Mouse (Mus musculus): ENCODE data around the gene Plekhb1. TPM values are rescaled to one million over a fixed set of nuclear protein-coding genes. Genes with fewer than 3 reads are reported as not detected.

The Plekhb1 gene
- polyA plus RNA-seq, 1 experiment from 2014 or later = 17.5 TPM

DNA sequence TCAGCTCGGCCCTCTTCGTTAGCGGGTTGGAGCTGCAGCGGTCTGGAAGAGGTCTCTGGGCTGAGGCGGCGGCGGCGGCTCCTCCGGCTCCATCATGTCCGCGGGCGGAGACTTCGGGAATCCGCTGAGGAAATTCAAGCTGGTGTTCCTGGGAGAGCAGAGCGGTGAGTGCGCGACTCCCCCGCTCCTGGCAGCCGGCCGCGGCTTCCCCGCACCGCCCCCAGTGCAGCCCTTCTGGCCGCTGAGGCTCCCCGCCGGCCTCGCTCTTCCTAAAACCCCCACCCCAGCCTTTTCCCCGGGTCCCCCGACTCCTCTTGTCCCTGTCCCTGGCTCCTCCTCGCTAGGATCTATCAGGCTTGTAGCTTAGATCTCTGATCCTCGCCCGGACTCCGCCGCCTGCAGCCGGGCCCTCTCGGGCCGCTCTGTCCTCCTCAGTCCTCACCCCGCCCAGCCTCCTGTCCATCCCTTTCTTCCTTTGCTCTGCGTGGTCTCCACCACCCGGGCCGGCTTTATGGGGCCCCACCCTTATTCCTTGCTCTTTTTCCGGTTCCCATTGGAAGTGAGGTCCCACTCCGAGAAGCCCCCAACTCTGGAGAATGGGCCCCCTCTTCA is 54.0 kb downstream of the Plekhb1 start, which contains the start of gene Mrpl48:
Gene Mrpl48, minus strand, starts transcription at position 172 of the 612 bp plus-strand sequence.
- Histone ChIP-seq H3K4me2 (peak within 1 kb of the TSS; percentile 70), H3K4me1 (replicated peaks) (peaks cover 23% of the 10 kb centered on the region), H3K27ac (replicated peaks) (peak within 1 kb of the TSS; percentile 99), H3K9me3 (no peaks in the 10 kb centered on the region), H3K4me3 (peak within 1 kb of the TSS; percentile 84), H3K9ac (peak within 1 kb of the TSS; percentile 99), H3K36me3 (no peaks in the 10 kb centered on the region), H3K27me3 (0 out of 2 replicates have a peak, but pooled peaks cover 5% of the 10 kb centered on the region)
- WGBS = 0% methylated on average over 42 of the region's 43 CpGs
- ATAC-seq (ENCODE audit: low FRiP score, low read depth) = peak; percentile 8; the same call in 1 of the 2 replicates

DNA sequence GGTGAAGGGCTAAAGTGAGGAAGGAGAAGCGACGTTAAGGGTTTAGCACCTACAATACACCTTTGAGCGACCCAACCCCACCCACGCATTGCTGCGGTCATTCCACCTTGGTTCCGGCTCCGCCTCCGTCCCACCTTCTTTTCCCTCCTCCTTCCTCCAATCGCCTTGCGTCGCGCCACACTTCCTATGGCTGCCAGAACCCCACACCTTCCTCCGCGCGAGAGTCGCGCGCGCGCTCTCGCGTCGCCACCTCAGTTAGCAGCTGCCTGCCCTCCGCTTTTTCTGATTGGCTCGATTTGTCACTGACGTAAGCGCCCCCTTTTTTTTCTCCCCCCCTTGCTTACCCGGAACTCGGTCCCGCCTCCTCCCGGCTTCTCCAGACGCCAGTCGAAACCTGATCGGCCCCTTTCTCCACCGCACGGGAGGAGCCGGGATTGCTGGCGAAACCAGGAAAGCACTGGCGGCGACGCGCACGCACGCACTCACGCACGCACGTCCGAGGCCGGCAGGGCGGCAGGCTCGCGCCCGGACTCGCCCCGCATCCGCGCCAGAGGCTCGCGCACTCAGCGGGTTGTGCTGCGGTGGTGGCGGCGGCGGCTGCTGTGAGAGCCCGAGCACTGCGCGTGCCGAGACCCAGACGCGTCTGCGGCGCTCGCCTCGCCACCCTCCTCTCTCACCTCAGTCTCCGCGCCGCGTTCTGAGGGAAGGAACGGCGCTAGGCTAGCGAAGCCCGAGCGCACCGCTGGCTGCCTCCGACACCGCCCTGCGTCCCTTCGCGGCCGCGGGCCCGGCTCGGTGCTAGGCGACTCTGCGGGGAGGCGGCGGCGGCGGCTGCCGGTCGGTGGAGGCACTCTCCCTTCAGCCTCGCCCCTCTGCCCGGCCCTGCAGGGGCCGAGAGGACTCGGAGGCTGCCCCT is 54.7 kb downstream of the Plekhb1 start, which contains the start of gene Rab6a:
Gene Rab6a, plus strand, starts transcription at position 197 of the 916 bp plus-strand sequence.
- H3K4me3 ChIP-seq = peak within 1 kb of the TSS; percentile 84
- peak; percentile 98 for ATAC-seq (ENCODE audit: low FRiP score, low read depth)
- WGBS = under 1% methylated on average over 99 of the region's 105 CpGs
- H3K27me3 ChIP-seq = 0 out of 2 replicates have a peak, but pooled peaks cover 5% of the 10 kb centered on the region
- no peaks in the 10 kb centered on the region for H3K9me3 ChIP-seq
- H3K9ac ChIP-seq = peak within 1 kb of the TSS; percentile 99
- peak within 1 kb of the TSS; percentile 99 for H3K27ac ChIP-seq (replicated peaks)
- H3K4me2 ChIP-seq = peak within 1 kb of the TSS; percentile 70
- no peaks in the 10 kb centered on the region for H3K36me3 ChIP-seq
- H3K4me1 ChIP-seq (replicated peaks) = peaks cover 21% of the 10 kb centered on the region

DNA sequence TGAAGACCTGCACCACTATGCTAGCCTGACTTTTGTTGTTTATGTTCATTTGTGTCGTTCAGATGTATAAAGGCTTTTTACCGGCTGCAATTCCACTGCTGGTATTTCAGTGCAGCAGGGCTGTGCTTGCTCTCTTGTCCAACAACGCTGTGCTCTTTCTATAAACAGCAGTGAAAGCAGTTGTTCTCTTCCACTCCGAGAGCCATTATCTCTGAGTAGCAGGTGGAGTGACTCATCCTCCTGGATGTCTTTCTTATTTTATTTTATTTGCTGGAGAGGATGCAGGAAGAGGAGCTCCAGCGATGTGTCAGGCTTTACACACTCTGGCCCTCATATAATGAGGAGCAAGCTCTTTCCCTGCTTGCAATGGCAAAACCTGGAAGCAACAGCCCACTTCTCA is 62.0 kb downstream of the Plekhb1 start:
- no peak for ATAC-seq (ENCODE audit: low FRiP score, low read depth)
- Histone ChIP-seq H3K4me2 (no peak overlapping the region), H3K9me3 (no peaks in the 10 kb centered on the region), H3K4me3 (no peak overlapping the region), H3K4me1 (replicated peaks) (no peaks in the 10 kb centered on the region), H3K9ac (no peak overlapping the region), H3K27me3 (0 out of 2 replicates have a peak, but pooled peaks cover 5% of the 10 kb centered on the region), H3K27ac (replicated peaks) (no peak overlapping the region), H3K36me3 (no peaks in the 10 kb centered on the region)
- WGBS = 88% methylated on average over 5 of the region's 5 CpGs

DNA sequence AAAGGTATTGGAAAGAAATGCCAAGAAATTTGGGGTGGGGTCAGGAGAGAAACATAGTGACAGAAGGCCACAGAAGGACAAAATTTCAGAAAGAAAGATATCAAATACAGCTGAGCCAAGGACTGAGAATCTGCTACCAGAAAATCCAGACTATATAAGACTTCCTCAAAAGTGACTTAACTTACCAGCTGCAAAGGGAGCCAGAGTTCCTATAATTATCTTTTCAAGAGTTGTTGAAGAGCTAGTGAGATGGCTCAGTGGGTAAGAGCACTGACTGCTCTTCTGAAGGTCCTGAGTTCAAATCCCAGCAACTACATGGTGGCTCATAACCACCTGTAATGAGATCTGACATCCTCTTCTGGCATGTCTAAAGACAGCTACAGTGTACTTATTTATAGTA is 68.9 kb downstream of the Plekhb1 start:
- no peak for ATAC-seq (ENCODE audit: low FRiP score, low read depth)

More for the DNA sequence above, 68.9 kb downstream of the Plekhb1 start:
- Histone ChIP-seq H3K4me1 (replicated peaks) (0 out of 2 replicates have a peak, but pooled peaks cover 3% of the 10 kb centered on the region), H3K9ac (no peak overlapping the region), H3K36me3 (no peaks in the 10 kb centered on the region), H3K27ac (replicated peaks) (no peak overlapping the region), H3K9me3 (no peaks in the 10 kb centered on the region), H3K27me3 (no peaks in the 10 kb centered on the region), H3K4me3 (no peak overlapping the region), H3K4me2 (no peak overlapping the region)

Other genes with a start within 250 kb of the Plekhb1 start
- gene Ucp3, start 189.4 kb downstream of the Plekhb1 start, polyA plus RNA-seq (2015; fragmentation: Nextera tagmentation; extraction: Ambion mirVana) = not detected in 2 replicates
- 77.4 and 81.8 TPM in 2 replicates for gene Ucp2, start 169.1 kb downstream of the Plekhb1 start, polyA plus RNA-seq (2015; fragmentation: Nextera tagmentation; extraction: Ambion mirVana)
- gene Dnajb13, start 147.5 kb downstream of the Plekhb1 start, polyA plus RNA-seq (2015; fragmentation: Nextera tagmentation; extraction: Ambion mirVana) = 4.1 and 7.1 TPM in 2 replicates
- gene Coa4, start 125.3 kb downstream of the Plekhb1 start, polyA plus RNA-seq (2015; fragmentation: Nextera tagmentation; extraction: Ambion mirVana) = 15.8 and 17.8 TPM in 2 replicates
- 274 and 283 TPM in 2 replicates for gene Rab6a, start 55.0 kb downstream of the Plekhb1 start, polyA plus RNA-seq (2015; fragmentation: Nextera tagmentation; extraction: Ambion mirVana)
- 81.4 and 83.6 TPM in 2 replicates for gene Mrpl48, start 54.1 kb downstream of the Plekhb1 start, polyA plus RNA-seq (2015; fragmentation: Nextera tagmentation; extraction: Ambion mirVana)
- gene Fam168a, start 44.2 kb upstream of the Plekhb1 start, polyA plus RNA-seq (2015; fragmentation: Nextera tagmentation; extraction: Ambion mirVana) = 112 and 117 TPM in 2 replicates
- 5.6 TPM in 2 replicates for gene Relt, start 201.0 kb upstream of the Plekhb1 start, polyA plus RNA-seq (2015; fragmentation: Nextera tagmentation; extraction: Ambion mirVana)